Mouse (Mus musculus) intestine, postnatal 0 days (tissue): ENCODE data around the gene Gm2a. TPM values are rescaled to one million over a fixed set of nuclear protein-coding genes. Genes with fewer than 3 reads are reported as not detected.

Source experiments
- ATAC-seq: fragments of 200-750 bp; cut with Nextera tagmentation; 2 replicates; pipeline ENCODE4 v1.8.0; 2017; ENCODE audit warnings: mild to moderate bottlenecking, moderate TSS enrichment, moderate library complexity
- H3K27ac ChIP-seq: fragments of 300-500 bp; sonication (generic); 2 replicates; pipeline ENCODE4 v1.5.1; 2014; ENCODE audit warnings: mild to moderate bottlenecking, low read depth, low read length, moderate library complexity
- H3K27me3 ChIP-seq: fragments of 300-500 bp; sonication (generic); replicated peaks from 2 replicates; pipeline ENCODE4 v1.6.1; 2014; ENCODE audit warnings: low read length, mixed read lengths; ENCODE audit not compliant: control insufficient read depth, insufficient read depth
- H3K36me3 ChIP-seq: fragments of 300-500 bp; sonication (generic); 2 replicates; pipeline ENCODE4 v1.6.1; 2014; ENCODE audit warnings: mild to moderate bottlenecking, moderate library complexity; ENCODE audit not compliant: control insufficient read depth, insufficient read depth
- H3K4me1 ChIP-seq: fragments of 300-500 bp; sonication (generic); replicated peaks from 2 replicates; pipeline ENCODE4 v1.6.1; 2014; ENCODE audit warnings: antibody characterized with exemption, low read length, mixed read lengths; ENCODE audit not compliant: control insufficient read depth, insufficient read depth
- H3K4me2 ChIP-seq: fragments of 300-500 bp; sonication (generic); replicated peaks from 2 replicates; pipeline ENCODE4 v1.6.1; 2014; ENCODE audit warnings: low read depth, mild to moderate bottlenecking, moderate library complexity
- H3K4me3 ChIP-seq: fragments of 300-500 bp; sonication (generic); 2 replicates; pipeline ENCODE4 v1.5.1; 2014; ENCODE audit warnings: low read depth, low read length
- H3K9ac ChIP-seq: fragments of 300-500 bp; sonication (generic); 2 replicates; pipeline ENCODE4 v1.6.1; 2014; ENCODE audit warnings: mild to moderate bottlenecking, low read depth, low read length
- H3K9me3 ChIP-seq: fragments of 300-500 bp; sonication (generic); 2 replicates; pipeline ENCODE4 v1.6.1; 2016; ENCODE audit warnings: mixed run types; ENCODE audit not compliant: control insufficient read depth
- CTCF ChIP-seq: sonication (generic); IDR thresholded peaks from 2 replicates; pipeline ENCODE4 v1.5.1; 2016; ENCODE audit warnings: low read depth, mild to moderate bottlenecking, control low read depth, antibody characterized with exemption, moderate library complexity
- WGBS: fragments of 180-500 bp; shearing (Covaris S2); extraction: QIAGEN DNeasy Blood & Tissue Kit; methylation state at CpG from one replicate; pipeline ENCODE4 v1.1.7; 2014; 5-methylcytosine and 5-hydroxymethylcytosine counted together
- polyA plus RNA-seq: library from polyadenylated mRNA; unstranded; fragments of >200 nt; fragmentation: Nextera tagmentation; extraction: Ambion mirVana; gene quantifications from 2 replicates; pipeline ENCODE4 v1.2.1, GENCODE M21; 2015

Gene Gm2a
- polyA plus RNA-seq, 1 experiment from 2014 or later: 15.4 TPM

- ATAC-seq: no peak
- WGBS: 85% methylated on average over 11 of the region's 11 CpGs
Observed at GRCm38 (mm10) chr11:55131077-55131742, 33.3 kb downstream of the Gm2a start.

GRCm38 (mm10) chr11:55131946-55132345 lies 34.0 kb downstream of the Gm2a start:
- TF ChIP-seq CTCF: no peak
- no peaks in the 10 kb centered on the region for H3K4me1 ChIP-seq
- H3K4me2 ChIP-seq: no peak overlapping the region
- WGBS: 65% methylated on average over 1 of the region's 1 CpGs
- no peaks in the 10 kb centered on the region for H3K9me3 ChIP-seq
- H3K36me3 ChIP-seq: no peaks in the 10 kb centered on the region
- no peaks in the 10 kb centered on the region for H3K27me3 ChIP-seq
- H3K27ac ChIP-seq: no peak overlapping the region
- ATAC-seq: no peak
- no peak overlapping the region for H3K4me3 ChIP-seq
- H3K9ac ChIP-seq: no peak overlapping the region

More at GRCm38 (mm10) chr11:55131077-55131742, 33.3 kb downstream of the Gm2a start:
- Histone ChIP-seq H3K27me3 (no peaks in the 10 kb centered on the region), H3K4me2 (no peak overlapping the region), H3K27ac (no peak overlapping the region), H3K9ac (no peak overlapping the region), H3K4me3 (no peak overlapping the region), H3K36me3 (no peaks in the 10 kb centered on the region), H3K4me1 (no peaks in the 10 kb centered on the region), H3K9me3 (no peaks in the 10 kb centered on the region)
- no peak for TF ChIP-seq CTCF

GRCm38 (mm10) chr11:55133204-55133603 lies 35.3 kb downstream of the Gm2a start:
- Histone ChIP-seq H3K36me3 (no peaks in the 10 kb centered on the region), H3K27me3 (no peaks in the 10 kb centered on the region), H3K4me2 (no peak overlapping the region), H3K4me1 (no peaks in the 10 kb centered on the region), H3K9ac (no peak overlapping the region), H3K9me3 (no peaks in the 10 kb centered on the region), H3K27ac (no peak overlapping the region), H3K4me3 (no peak overlapping the region)
- TF ChIP-seq CTCF: no peak
- no peak for ATAC-seq
- WGBS: 98% methylated on average over 1 of the region's 1 CpGs

- Histone ChIP-seq H3K36me3 (no peaks in the 10 kb centered on the region), H3K4me3 (no peak overlapping the region), H3K27ac (no peak overlapping the region), H3K4me2 (no peak overlapping the region), H3K9me3 (no peaks in the 10 kb centered on the region), H3K27me3 (no peaks in the 10 kb centered on the region), H3K4me1 (no peaks in the 10 kb centered on the region), H3K9ac (no peak overlapping the region)
- no peak for ATAC-seq
- 91% methylated on average over 1 of the region's 1 CpGs for WGBS
- no peak for TF ChIP-seq CTCF
Observed at GRCm38 (mm10) chr11:55134407-55134806, 36.5 kb downstream of the Gm2a start.

GRCm38 (mm10) chr11:55134871-55135270 lies 37.0 kb downstream of the Gm2a start:
- Histone ChIP-seq H3K27ac (no peak overlapping the region), H3K4me3 (no peak overlapping the region), H3K4me2 (no peak overlapping the region), H3K9me3 (no peaks in the 10 kb centered on the region), H3K9ac (no peak overlapping the region), H3K36me3 (no peaks in the 10 kb centered on the region), H3K4me1 (no peaks in the 10 kb centered on the region), H3K27me3 (no peaks in the 10 kb centered on the region)
- ATAC-seq: no peak
- no peak for TF ChIP-seq CTCF
- WGBS: 90% methylated on average over 5 of the region's 5 CpGs

GRCm38 (mm10) chr11:55136770-55137547 lies 39.0 kb downstream of the Gm2a start:
- Histone ChIP-seq H3K9ac (no peak overlapping the region), H3K4me3 (no peak overlapping the region), H3K36me3 (no peaks in the 10 kb centered on the region), H3K9me3 (no peaks in the 10 kb centered on the region), H3K4me1 (no peaks in the 10 kb centered on the region), H3K4me2 (no peak overlapping the region), H3K27ac (no peak overlapping the region), H3K27me3 (no peaks in the 10 kb centered on the region)
- no peak for ATAC-seq
- 76% methylated on average over 15 of the region's 15 CpGs for WGBS
- TF ChIP-seq CTCF: no peak
